Mouse (Mus musculus): ENCODE measurements around the gene Ptgis. TPM values are rescaled to one million over a fixed set of nuclear protein-coding genes. Genes with fewer than 3 reads are reported as not detected.

Ptgis gene
- polyA plus RNA-seq (2012; ENCODE audit: insufficient read depth, low replicate concordance) = not detected in 2 replicates

DNA sequence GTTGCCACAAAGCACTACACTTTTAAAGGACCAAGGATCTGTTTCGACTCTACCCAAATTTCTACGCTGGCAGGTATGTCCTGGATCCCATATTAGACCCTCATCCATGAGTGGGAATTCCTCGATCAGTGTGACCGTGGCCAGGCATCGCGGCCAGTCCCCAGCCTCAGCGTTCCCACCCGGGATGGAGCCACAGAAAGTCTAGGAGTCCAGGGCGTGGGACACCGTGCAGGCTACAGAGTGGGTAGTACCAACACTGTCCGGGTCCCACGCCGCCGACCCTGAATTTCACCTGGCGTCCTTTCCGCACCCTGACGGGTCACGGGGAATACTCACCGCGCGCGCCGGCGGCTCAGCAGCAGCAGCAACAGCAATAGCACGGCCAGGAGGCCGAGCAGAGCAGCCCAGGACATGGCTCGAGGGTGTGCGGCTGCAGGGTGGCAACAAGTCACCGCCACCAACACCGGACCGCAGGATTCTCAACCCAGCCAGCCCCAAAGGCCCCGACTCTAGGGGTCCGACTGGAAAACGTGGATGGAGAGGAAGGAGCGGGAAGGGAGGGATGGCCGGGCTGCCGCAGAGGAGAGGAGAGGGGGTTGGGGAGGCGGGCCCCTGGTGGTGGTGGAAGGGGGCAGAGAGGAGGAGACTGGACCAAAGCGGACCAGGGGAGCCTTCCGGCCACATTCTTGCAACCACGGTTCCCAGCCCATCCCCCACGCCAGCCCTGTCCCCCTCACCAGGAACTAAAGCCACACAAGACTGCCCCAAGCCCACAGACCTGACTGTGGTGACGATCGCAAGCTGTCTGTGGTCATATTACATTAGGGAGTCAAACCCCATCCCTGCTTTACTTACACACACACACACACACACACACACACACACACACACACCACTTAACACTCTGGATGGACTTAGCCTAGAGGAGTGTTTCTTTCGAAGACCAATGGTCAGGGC is at the start of gene Ptgis:
TSS of gene Ptgis (minus strand) at position 597 of the 957 bp plus-strand sequence.
- Histone ChIP-seq H3K9me3 (peaks cover 21% of the 10 kb centered on the region), H3K36me3 (replicated peaks; ENCODE audit: low read length) (no peaks in the 10 kb centered on the region), H3K27me3 (replicated peaks) (peaks cover 68% of the 10 kb centered on the region), H3K4me3 (replicated peaks) (peak within 1 kb of the TSS; percentile 33), H3K4me1 (peaks cover 7% of the 10 kb centered on the region)
- no peak for TF ChIP-seq FLI1 (IDR thresholded peaks at IDR 0.05; ENCODE audit: low read length)
- TF ChIP-seq GATA1 (IDR thresholded peaks at IDR 0.05; ENCODE audit: borderline replicate concordance, low read length) = no peak

DNA sequence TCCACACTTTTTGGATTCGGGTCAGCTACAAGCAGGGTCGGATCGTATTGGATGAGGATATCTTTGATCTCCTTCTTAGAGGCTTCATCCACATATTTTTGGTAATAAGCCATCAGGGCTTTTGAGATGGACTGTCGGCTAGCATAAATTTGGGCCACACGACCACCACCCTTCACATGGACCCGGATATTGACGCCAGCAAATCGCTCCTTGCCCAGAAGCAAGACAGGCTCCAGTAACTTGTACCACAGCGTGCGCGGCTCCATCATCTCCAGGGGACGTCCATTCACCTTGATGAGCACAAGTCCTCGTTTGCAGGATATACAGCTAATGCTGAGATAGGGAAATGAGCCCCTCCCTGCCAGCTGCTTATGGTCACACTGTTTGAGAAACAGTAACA is 41.1 kb upstream of the Ptgis start:
- Histone ChIP-seq H3K4me3 (replicated peaks) (no peak overlapping the region), H3K4me1 (peaks cover 16% of the 10 kb centered on the region), H3K36me3 (replicated peaks; ENCODE audit: low read length) (no peaks in the 10 kb centered on the region), H3K27me3 (replicated peaks) (peaks cover 35% of the 10 kb centered on the region), H3K9me3 (no peaks in the 10 kb centered on the region)
- TF ChIP-seq GATA1 (IDR thresholded peaks at IDR 0.05; ENCODE audit: borderline replicate concordance, low read length) = no peak
- TF ChIP-seq FLI1 (IDR thresholded peaks at IDR 0.05; ENCODE audit: low read length) = no peak

DNA sequence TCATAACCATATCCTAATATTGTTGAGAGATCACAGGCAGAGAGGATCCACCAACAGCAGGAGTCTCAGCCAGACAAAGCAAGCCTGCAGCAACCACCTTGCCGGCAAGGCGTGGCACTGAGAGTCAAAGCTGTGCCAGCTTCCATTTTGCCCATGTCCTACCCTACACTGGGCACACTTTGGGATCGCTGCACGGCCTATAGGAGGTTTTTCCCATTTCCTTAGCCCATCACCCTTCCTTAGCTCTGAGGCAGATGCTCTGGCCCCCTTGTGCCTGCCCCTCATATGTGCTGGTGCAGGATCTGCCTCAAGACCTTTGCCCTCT is 40.5 kb upstream of the Ptgis start:
- no peaks in the 10 kb centered on the region for H3K36me3 ChIP-seq (replicated peaks; ENCODE audit: low read length)
- H3K4me3 ChIP-seq (replicated peaks) = peak overlapping the region; percentile 44
- TF ChIP-seq FLI1 (IDR thresholded peaks at IDR 0.05; ENCODE audit: low read length) (no peak), GATA1 (IDR thresholded peaks at IDR 0.05; ENCODE audit: borderline replicate concordance, low read length) (no peak)
- 0 out of 2 replicates have a peak, but pooled peaks cover under 1% of the 10 kb centered on the region for H3K9me3 ChIP-seq
- H3K27me3 ChIP-seq (replicated peaks) = peaks cover 38% of the 10 kb centered on the region
- H3K4me1 ChIP-seq = peaks cover 16% of the 10 kb centered on the region

DNA sequence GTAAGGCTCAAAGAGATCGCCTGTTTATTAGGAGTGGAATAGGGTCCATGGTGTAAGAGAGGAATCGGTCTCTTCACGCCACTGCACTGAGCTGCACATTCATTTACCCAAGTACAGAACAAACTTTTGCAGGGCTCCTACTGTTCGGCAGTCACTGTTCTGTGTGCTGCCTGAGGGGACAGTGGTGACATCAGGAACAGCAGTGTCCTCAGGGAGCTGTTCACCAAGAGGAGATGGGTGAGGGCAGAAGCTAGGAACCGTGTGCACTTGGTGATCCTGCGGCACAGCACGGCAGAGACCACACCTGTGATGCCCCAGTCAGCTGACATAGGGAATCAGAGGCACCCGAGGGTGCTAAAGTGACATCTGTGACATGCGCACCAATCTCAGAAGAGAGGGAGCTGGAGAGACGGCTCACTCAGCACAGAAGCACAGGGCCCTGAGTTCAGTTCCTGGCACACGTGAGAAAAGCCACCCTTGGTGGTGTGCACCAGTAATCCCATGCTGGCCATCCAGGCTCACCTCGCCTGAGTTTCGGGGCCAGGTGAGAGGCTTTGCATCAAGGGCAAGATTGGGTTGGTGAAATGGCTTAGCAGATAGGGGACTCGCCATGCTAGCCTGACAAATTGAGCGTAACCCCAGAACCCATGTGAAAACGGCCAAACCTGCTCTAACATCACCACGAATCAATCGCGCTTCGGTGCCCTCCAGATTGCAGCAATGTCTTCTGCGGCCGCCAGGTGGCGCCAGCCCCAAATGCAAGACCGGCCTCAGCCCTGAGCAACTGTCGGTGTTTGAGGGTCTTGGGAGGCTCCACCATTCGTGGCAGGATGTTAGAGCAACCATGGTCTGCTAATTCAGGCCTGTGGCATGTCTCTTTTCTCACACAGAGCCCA is 39.9 kb upstream of the Ptgis start:
- Histone ChIP-seq H3K27me3 (replicated peaks) (peaks cover 43% of the 10 kb centered on the region), H3K9me3 (peaks cover 7% of the 10 kb centered on the region), H3K4me1 (peaks cover 16% of the 10 kb centered on the region), H3K36me3 (replicated peaks; ENCODE audit: low read length) (no peaks in the 10 kb centered on the region), H3K4me3 (replicated peaks) (peak overlapping the region; percentile 44)
- TF ChIP-seq FLI1 (IDR thresholded peaks at IDR 0.05; ENCODE audit: low read length) = no peak
- no peak for TF ChIP-seq GATA1 (IDR thresholded peaks at IDR 0.05; ENCODE audit: borderline replicate concordance, low read length)

DNA sequence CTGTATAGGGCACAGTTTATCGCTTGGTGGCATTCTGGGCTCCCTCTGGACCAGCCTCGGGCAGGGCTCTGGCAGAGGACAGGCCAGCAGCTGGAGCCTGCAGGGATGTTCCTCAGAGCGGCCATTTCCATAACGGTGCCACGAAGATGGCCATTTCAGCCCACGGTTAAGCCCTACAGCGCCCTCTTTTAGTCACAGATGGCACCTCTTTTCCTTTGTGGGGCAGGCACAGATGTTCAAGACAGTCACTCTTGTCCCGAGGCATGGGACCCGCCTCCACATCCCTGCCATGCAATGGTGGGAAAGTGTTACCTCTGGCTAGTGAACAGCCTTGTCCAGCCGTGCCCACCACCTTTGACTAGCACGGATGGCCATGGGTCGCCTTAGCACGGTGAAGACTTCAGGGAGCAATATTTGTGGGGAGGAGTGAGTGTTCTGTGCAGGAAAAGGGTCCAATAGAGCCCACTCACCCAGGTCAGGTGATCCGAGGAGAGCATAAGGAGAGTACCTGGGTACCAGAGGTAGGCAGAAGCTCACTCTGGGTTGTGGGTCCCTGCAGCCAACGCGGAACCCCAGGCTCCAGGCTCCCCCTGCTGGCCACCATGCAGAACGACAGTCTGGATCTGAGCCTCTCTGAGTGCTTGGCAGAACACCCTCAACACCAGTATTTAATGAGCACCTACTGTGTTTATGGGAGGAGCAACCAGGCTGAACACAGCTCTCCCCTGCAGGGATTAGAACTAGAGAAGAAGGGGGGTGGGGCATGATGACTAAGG is 38.5 kb upstream of the Ptgis start:
- H3K36me3 ChIP-seq (replicated peaks; ENCODE audit: low read length) = no peaks in the 10 kb centered on the region
- H3K4me1 ChIP-seq = peaks cover 16% of the 10 kb centered on the region
- TF ChIP-seq FLI1 (IDR thresholded peaks at IDR 0.05; ENCODE audit: low read length) (no peak), GATA1 (IDR thresholded peaks at IDR 0.05; ENCODE audit: borderline replicate concordance, low read length) (no peak)
- H3K9me3 ChIP-seq = peaks cover 11% of the 10 kb centered on the region
- H3K4me3 ChIP-seq (replicated peaks) = no peak overlapping the region
- H3K27me3 ChIP-seq (replicated peaks) = peaks cover 53% of the 10 kb centered on the region

DNA sequence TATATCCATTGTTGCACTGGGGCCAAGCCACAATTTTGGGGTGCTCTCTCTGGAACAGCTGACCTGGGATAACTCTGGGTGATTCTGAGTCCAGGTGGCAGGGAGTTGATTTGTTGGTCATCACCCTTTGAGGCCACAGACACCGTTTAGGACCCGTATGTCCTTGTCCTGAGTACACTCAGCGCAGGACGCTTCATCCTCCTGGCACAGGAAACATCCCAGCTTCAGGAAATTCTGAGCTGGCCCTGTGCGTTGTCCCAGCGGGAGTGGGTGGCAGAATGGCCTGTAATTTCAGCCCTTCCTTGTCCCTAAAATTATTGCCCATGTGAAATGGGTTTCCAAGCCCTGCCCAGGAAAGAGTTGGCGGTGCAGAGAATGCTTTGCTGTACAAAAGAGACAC is 37.6 kb upstream of the Ptgis start:
- Histone ChIP-seq H3K36me3 (replicated peaks; ENCODE audit: low read length) (no peaks in the 10 kb centered on the region), H3K9me3 (peaks cover 11% of the 10 kb centered on the region), H3K4me3 (replicated peaks) (no peak overlapping the region), H3K27me3 (replicated peaks) (peaks cover 58% of the 10 kb centered on the region), H3K4me1 (peaks cover 23% of the 10 kb centered on the region)
- TF ChIP-seq FLI1 (IDR thresholded peaks at IDR 0.05; ENCODE audit: low read length) = no peak
- no peak for TF ChIP-seq GATA1 (IDR thresholded peaks at IDR 0.05; ENCODE audit: borderline replicate concordance, low read length)

DNA sequence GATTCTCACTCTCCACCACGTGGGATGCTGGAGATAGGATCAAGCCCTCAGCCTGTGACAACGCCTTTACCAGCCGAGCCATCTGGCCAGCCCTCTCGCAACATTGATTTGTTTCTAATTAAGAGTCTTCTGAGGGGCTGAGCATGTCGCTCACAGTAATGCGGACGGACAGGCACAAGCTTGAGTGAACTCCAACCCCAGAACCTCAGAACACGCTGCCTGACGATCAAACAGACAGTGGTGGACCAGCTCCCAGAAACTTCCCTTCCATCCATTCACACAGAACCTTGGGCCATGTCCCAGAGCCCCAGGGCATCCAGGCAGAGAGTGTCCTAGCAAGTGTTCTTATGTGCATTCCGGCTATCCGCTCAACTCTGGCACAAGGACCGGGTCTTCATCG is 36.6 kb upstream of the Ptgis start:
- peaks cover 58% of the 10 kb centered on the region for H3K27me3 ChIP-seq (replicated peaks)
- H3K4me1 ChIP-seq = peaks cover 31% of the 10 kb centered on the region
- H3K9me3 ChIP-seq = peaks cover 11% of the 10 kb centered on the region
- TF ChIP-seq FLI1 (IDR thresholded peaks at IDR 0.05; ENCODE audit: low read length) = no peak
- TF ChIP-seq GATA1 (IDR thresholded peaks at IDR 0.05; ENCODE audit: borderline replicate concordance, low read length) = no peak
- H3K36me3 ChIP-seq (replicated peaks; ENCODE audit: low read length) = no peaks in the 10 kb centered on the region
- H3K4me3 ChIP-seq (replicated peaks) = no peak overlapping the region

DNA sequence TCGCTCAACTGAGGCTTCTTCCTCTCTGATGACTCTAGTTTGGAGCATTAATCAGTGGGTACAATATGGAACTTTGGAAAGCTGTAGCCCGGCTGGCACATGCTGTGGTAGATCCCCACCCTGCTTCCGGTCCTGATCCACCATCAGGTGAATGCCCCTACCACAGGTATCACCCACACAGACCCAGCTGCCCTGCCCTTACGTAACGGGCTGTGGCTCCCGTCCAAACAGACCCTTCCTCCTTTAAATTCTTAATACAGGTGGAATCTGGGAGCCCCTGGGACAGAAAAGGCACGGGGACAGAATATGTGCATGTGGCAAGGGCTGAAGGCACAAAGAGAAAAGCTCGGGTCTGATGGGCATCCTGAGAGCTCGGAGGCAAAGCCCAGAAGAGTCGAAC is 35.5 kb upstream of the Ptgis start:
- H3K4me1 ChIP-seq = peaks cover 29% of the 10 kb centered on the region
- H3K9me3 ChIP-seq = peaks cover 11% of the 10 kb centered on the region
- H3K4me3 ChIP-seq (replicated peaks) = no peak overlapping the region
- no peaks in the 10 kb centered on the region for H3K36me3 ChIP-seq (replicated peaks; ENCODE audit: low read length)
- peaks cover 54% of the 10 kb centered on the region for H3K27me3 ChIP-seq (replicated peaks)
- TF ChIP-seq FLI1 (IDR thresholded peaks at IDR 0.05; ENCODE audit: low read length) (no peak), GATA1 (IDR thresholded peaks at IDR 0.05; ENCODE audit: borderline replicate concordance, low read length) (no peak)

All from megakaryocyte, embryonic 14.5 days (primary cell).